In the genomic region with DNA sequence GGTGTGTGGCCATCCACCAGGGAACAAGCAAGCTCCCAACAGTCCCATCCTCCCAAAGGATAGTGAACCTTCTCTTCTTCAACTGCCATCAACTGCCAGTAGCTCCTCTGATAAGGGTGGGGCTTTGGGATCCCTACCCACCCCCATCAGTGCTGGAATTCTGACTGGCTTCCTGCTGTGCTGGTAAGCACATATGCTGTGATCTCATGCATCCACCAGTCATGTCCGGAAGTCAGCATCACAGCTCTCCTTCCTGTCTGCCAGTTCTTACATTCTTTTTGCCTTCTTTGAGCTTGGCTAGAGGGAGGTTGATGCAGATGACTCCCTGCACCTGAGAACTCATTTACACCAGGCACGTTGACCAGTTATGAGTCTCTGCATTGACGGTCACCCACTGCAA, we compare ENCODE assay signal across 15 mouse cellular contexts. TPM values are rescaled to one million over a fixed set of nuclear protein-coding genes. Genes with fewer than 3 reads are reported as not detected.
DNase-seq lines count a peak whose midpoint lies in the region; ATAC-seq and TF ChIP-seq lines count a peak whose summit lies in the region.
"Had no signal": no experiment of that assay in that cellular context is flagged by ENCODE, and none has a peak within 500 bp of the region (broad histone marks: within the 10 kb centered on the region; RNA-seq: fewer than 3 reads in every experiment).

No protein-coding gene starts in this region.

- H3K27ac ChIP-seq in heart, embryonic 10.5 days: peak overlapping the region; percentile 69; the same call in 1 of the 2 replicates
- no peak overlapping the region for H3K27ac ChIP-seq in lung, postnatal 0 days (ENCODE audit: low read length)
- H3K27ac ChIP-seq: embryonic facial prominence, embryonic 15.5 days; hindbrain, embryonic 12.5 days had no signal

- ATAC-seq in lung, postnatal 0 days: no peak
- ATAC-seq in monocyte, adult 5-6 weeks (replicated peaks; ENCODE audit: insufficient number of reproducible peaks, low FRiP score, low TSS enrichment, poor library complexity, severe bottlenecking): no peak
- ATAC-seq: forebrain, embryonic 14.5 days had no signal

- 57% methylated on average over 3 of the region's 3 CpGs for WGBS in heart, embryonic 10.5 days
- 48% methylated on average over 3 of the region's 3 CpGs for WGBS in lung, postnatal 0 days

- H3K36me3 ChIP-seq in heart, embryonic 10.5 days: peaks cover 9% of the 10 kb centered on the region; the same call in 1 of the 2 replicates
- H3K36me3 ChIP-seq in lung, postnatal 0 days (ENCODE audit: insufficient read depth, low read length): no peaks in the 10 kb centered on the region
- H3K36me3 ChIP-seq: embryonic facial prominence, embryonic 15.5 days had no signal

- H3K27me3 ChIP-seq in heart, embryonic 10.5 days (ENCODE audit: insufficient read depth, poor library complexity, severe bottlenecking): no peaks in the 10 kb centered on the region
- H3K27me3 ChIP-seq in lung, postnatal 0 days (replicated peaks; ENCODE audit: insufficient read depth, low read length): no peaks in the 10 kb centered on the region
- H3K27me3 ChIP-seq: embryonic facial prominence, embryonic 15.5 days; hindbrain, embryonic 12.5 days had no signal

- no peak for DNase-seq in heart, embryonic 10.5 days (ENCODE audit: low spot score)
- no peak for DNase-seq in heart, postnatal 4 days
- peak; percentile 46 for DNase-seq in lung, postnatal 0 days (ENCODE audit: low spot score)
- DNase-seq in lung, postnatal 14 days: no peak
- DNase-seq in ZHBTc4 (ENCODE audit: low read depth, low spot score): peak; percentile 94
- DNase-seq in thymus, postnatal 0 days (ENCODE audit: low spot score): peak; percentile 48
- no peak for DNase-seq in gastrocnemius, postnatal 14 days
- DNase-seq: gastrocnemius, postnatal 10 days; kidney, adult 9 months; layer of hippocampus, adult 9-11 months had no signal

- TF ChIP-seq EP300 in lung, postnatal 0 days (IDR thresholded peaks at IDR 0.05): no peak

- intact Hi-C loops in gastrocnemius, postnatal 14 days (cut with DNase I; ENCODE audit: low total_unique reads): no loop called here

- no peak overlapping the region for H3K4me2 ChIP-seq in lung, postnatal 0 days (replicated peaks; ENCODE audit: low read depth, low read length)
- H3K4me2 ChIP-seq: embryonic facial prominence, embryonic 15.5 days; hindbrain, embryonic 12.5 days had no signal

- peaks cover 9% of the 10 kb centered on the region for H3K4me1 ChIP-seq in heart, embryonic 10.5 days
- peaks cover 8% of the 10 kb centered on the region; the same call in 1 of the 2 replicates for H3K4me1 ChIP-seq in lung, postnatal 0 days (ENCODE audit: insufficient read depth, low read depth, low read length)

- TF ChIP-seq CTCF in lung, postnatal 0 days (IDR thresholded peaks at IDR 0.05): no peak

- H3K4me3 ChIP-seq in heart, embryonic 10.5 days: no peak overlapping the region
- H3K4me3 ChIP-seq in lung, postnatal 0 days (ENCODE audit: low read depth, low read length): no peak overlapping the region
- H3K4me3 ChIP-seq: embryonic facial prominence, embryonic 15.5 days; hindbrain, embryonic 12.5 days; myocyte had no signal

- H3K9ac ChIP-seq in lung, postnatal 0 days (replicated peaks; ENCODE audit: low read depth): no peak overlapping the region
- H3K9ac ChIP-seq: embryonic facial prominence, embryonic 15.5 days; hindbrain, embryonic 12.5 days had no signal

- H3K9me3 ChIP-seq in heart, embryonic 10.5 days: no peaks in the 10 kb centered on the region
- no peaks in the 10 kb centered on the region for H3K9me3 ChIP-seq in lung, postnatal 0 days (ENCODE audit: low read length)
- H3K9me3 ChIP-seq: embryonic facial prominence, embryonic 15.5 days; hindbrain, embryonic 12.5 days had no signal

RNA-seq across cellular contexts. Expression of gene Setx, which starts 1.5 kb away (rescaled TPM):
- polyA plus RNA-seq in heart, embryonic 10.5 days (2016; fragmentation: Nextera tagmentation; extraction: Ambion mirVana): 10.0 and 12.5 TPM in 2 replicates
- 10 to 100 TPM; 37.5 to 39.8 TPM for total RNA-seq in heart, postnatal 4 days (2021)
- 5.7 and 6.6 TPM in 2 replicates for polyA plus RNA-seq in lung, postnatal 0 days (2015; fragmentation: Nextera tagmentation; extraction: Ambion mirVana)
- polyA plus RNA-seq in thymus, postnatal 0 days (2015; fragmentation: Nextera tagmentation; extraction: Ambion mirVana): 13.2 and 14.9 TPM in 2 replicates
- 10 to 100 TPM; 19.2 to 24.1 TPM for total RNA-seq in gastrocnemius, postnatal 14 days (2021)
- total RNA-seq in monocyte, adult 5-6 weeks (2017): 97.7 to 134 TPM (median 109 TPM) in 3 replicates

Comparison
In these comparisons a context has a peak if more than half of its experiments do, and no peak if none do; other contexts are left out.
1. DNase-seq: peak in lung, postnatal 0 days (single experiment), ZHBTc4 (single experiment) and thymus, postnatal 0 days (single experiment); none in heart, embryonic 10.5 days (single experiment), heart, postnatal 4 days (single experiment), lung, postnatal 14 days (single experiment) and gastrocnemius, postnatal 14 days (single experiment).